Mouse (Mus musculus): Measurements from ENCODE around the gene P3h3. TPM values are rescaled to one million over a fixed set of nuclear protein-coding genes. Genes with fewer than 3 reads are reported as not detected.
"Not testable (repeated sequence)": the region's sequence is repeated elsewhere in the genome, so short reads cannot be mapped to it uniquely, and the experiment has no call there.

The P3h3 gene
- polyA plus RNA-seq, 1 experiment from 2014 or later, result 62.3 TPM

DNA sequence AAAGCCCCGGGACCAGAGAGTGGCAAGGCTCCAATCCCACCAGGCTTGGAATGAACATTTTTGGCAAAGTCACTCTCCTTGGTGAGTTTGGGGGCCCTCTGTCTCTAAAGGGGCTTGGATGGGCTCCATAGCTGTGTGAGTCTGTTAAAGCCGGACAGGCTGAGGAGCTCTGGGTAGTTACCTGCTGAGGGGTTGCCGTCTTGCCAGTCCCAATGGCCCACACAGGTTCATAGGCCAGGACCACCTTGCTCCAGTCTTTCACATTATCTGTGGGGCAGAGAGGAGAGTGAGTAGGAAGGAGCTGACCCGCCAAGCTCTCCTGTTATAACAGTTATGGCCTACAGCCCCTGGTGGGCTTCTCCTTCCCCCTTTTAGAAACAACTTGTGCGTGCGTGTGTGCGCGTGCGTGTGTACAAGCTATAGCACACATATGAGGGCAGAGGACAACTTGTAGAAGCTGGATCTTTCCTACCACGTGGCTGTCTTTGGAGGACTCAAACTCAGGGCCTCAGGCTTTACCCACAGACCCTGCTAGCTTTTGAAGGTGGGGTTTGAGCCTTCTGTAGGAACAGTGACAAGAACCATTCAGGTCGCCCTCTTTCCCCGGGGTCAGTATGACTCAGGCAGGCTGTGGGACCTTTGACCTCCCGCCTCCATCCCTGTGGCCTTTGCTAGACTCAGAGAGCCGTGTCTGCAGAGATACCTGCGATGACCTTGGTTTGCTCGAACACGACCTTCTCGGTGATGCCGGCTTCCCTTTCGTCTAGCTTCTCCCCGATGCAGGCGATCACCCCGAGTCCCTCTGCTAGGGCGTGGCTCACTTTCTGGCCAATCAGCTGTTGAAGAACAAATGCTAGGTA is 45.6 kb downstream of the P3h3 start:
- Histone ChIP-seq H3K4me3 (peak overlapping the region; percentile 70), H3K9ac (no peak overlapping the region), H3K4me2 (peak overlapping the region; percentile 72), H3K9me3 (no peaks in the 10 kb centered on the region), H3K36me3 (peaks cover 45% of the 10 kb centered on the region), H3K27me3 (no peaks in the 10 kb centered on the region), H3K27ac (peak overlapping the region; percentile 96), H3K4me1 (peaks cover 53% of the 10 kb centered on the region)
- no peak for ATAC-seq (ENCODE audit: insufficient number of reproducible peaks, low FRiP score, low TSS enrichment, low read depth)
- WGBS, result 76% methylated on average over 24 of the region's 24 CpGs

- Histone ChIP-seq H3K9me3 (no peaks in the 10 kb centered on the region), H3K27me3 (no peaks in the 10 kb centered on the region), H3K4me3 (no peak overlapping the region), H3K36me3 (peaks cover 39% of the 10 kb centered on the region), H3K4me2 (no peak overlapping the region), H3K9ac (no peak overlapping the region), H3K27ac (peak overlapping the region; percentile 96; the same call in 1 of the 2 replicates), H3K4me1 (peaks cover 57% of the 10 kb centered on the region)
- ATAC-seq (ENCODE audit: insufficient number of reproducible peaks, low FRiP score, low TSS enrichment, low read depth), result no peak
- WGBS, result 68% methylated on average over 4 of the region's 4 CpGs
Observed at GRCm38 (mm10) chr6:124811403-124811665, 46.2 kb downstream of the P3h3 start.

- H3K9ac ChIP-seq; H3K27me3 ChIP-seq; H3K4me2 ChIP-seq; H3K27ac ChIP-seq; ATAC-seq (ENCODE audit: insufficient number of reproducible peaks, low FRiP score, low TSS enrichment, low read depth); H3K9me3 ChIP-seq: not testable (repeated sequence)
- Histone ChIP-seq H3K36me3 (peaks cover 34% of the 10 kb centered on the region), H3K4me1 (peaks cover 62% of the 10 kb centered on the region), H3K4me3 (peak overlapping the region; percentile 61; the same call in 1 of the 2 replicates)
- 78% methylated on average over 11 of the region's 11 CpGs for WGBS
Observed at GRCm38 (mm10) chr6:124810566-124811402, 46.8 kb downstream of the P3h3 start.

- peak overlapping the region; percentile 95 for H3K4me2 ChIP-seq
- H3K36me3 ChIP-seq, result peaks cover 28% of the 10 kb centered on the region
- no peaks in the 10 kb centered on the region for H3K9me3 ChIP-seq
- H3K4me3 ChIP-seq, result peak overlapping the region; percentile 61
- H3K9ac ChIP-seq, result peak overlapping the region; percentile 58; the same call in 1 of the 2 replicates
- ATAC-seq (ENCODE audit: insufficient number of reproducible peaks, low FRiP score, low TSS enrichment, low read depth), result no peak
- peaks cover 63% of the 10 kb centered on the region for H3K4me1 ChIP-seq
- WGBS, result 49% methylated on average over 14 of the region's 14 CpGs
- peak overlapping the region; percentile 94 for H3K27ac ChIP-seq
- no peaks in the 10 kb centered on the region for H3K27me3 ChIP-seq
Observed at GRCm38 (mm10) chr6:124809775-124810538, 47.6 kb downstream of the P3h3 start.

DNA sequence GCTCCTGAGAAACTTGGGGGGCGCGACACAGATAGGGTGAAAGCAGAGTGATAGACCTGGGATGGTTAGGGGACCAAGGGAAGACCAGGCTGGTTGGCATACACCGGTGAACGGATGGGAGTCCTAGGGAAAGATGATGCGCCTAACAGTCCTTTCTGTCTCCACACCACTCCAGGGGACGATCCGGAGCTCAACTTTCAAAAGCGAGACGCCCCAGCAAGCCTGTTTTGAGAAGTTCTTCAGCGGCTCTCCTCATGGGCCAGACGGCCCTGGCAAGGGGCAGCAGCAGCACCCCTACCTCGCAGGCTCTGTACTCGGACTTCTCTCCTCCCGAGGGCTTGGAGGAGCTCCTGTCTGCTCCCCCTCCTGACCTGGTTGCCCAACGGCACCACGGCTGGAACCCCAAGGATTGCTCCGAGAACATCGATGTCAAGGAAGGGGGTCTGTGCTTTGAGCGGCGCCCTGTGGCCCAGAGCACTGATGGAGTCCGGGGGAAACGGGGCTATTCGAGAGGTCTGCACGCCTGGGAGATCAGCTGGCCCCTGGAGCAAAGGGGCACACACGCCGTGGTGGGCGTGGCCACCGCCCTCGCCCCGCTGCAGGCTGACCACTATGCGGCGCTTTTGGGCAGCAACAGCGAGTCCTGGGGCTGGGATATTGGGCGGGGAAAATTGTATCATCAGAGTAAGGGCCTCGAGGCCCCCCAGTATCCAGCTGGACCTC is 48.3 kb downstream of the P3h3 start:
- under 1% methylated on average over 35 of the region's 35 CpGs for WGBS
- no peaks in the 10 kb centered on the region for H3K27me3 ChIP-seq
- H3K9me3 ChIP-seq, result no peaks in the 10 kb centered on the region
- peak overlapping the region; percentile 58 for H3K9ac ChIP-seq
- peak overlapping the region; percentile 61 for H3K4me3 ChIP-seq
- H3K36me3 ChIP-seq, result peaks cover 26% of the 10 kb centered on the region
- peak; percentile 1; the same call in 1 of the 2 replicates for ATAC-seq (ENCODE audit: insufficient number of reproducible peaks, low FRiP score, low TSS enrichment, low read depth)
- peak overlapping the region; percentile 95 for H3K4me2 ChIP-seq
- peaks cover 57% of the 10 kb centered on the region for H3K4me1 ChIP-seq
- H3K27ac ChIP-seq, result peak overlapping the region; percentile 94

GRCm38 (mm10) chr6:124808358-124809012 is 49.1 kb downstream of the P3h3 start, which contains the start of gene Spsb2:
TSS of gene Spsb2 (plus strand) at chr6:124808661.
- H3K4me1 ChIP-seq, result peaks cover 55% of the 10 kb centered on the region
- WGBS, result 4% methylated on average over 29 of the region's 29 CpGs

GRCm38 (mm10) chr6:124807986-124808357 is 49.6 kb downstream of the P3h3 start:
- WGBS, result 76% methylated on average over 6 of the region's 6 CpGs
- no peak overlapping the region for H3K9ac ChIP-seq
- H3K4me3 ChIP-seq, result peak overlapping the region; percentile 61
- peak overlapping the region; percentile 95 for H3K4me2 ChIP-seq
- peak overlapping the region; percentile 94 for H3K27ac ChIP-seq
- peaks cover 26% of the 10 kb centered on the region for H3K36me3 ChIP-seq
- H3K9me3 ChIP-seq, result no peaks in the 10 kb centered on the region
- ATAC-seq (ENCODE audit: insufficient number of reproducible peaks, low FRiP score, low TSS enrichment, low read depth), result no peak
- no peaks in the 10 kb centered on the region for H3K27me3 ChIP-seq
- peaks cover 55% of the 10 kb centered on the region for H3K4me1 ChIP-seq

More at GRCm38 (mm10) chr6:124808358-124809012, 49.1 kb downstream of the P3h3 start, which contains the start of gene Spsb2:
- H3K4me3 ChIP-seq, result peak within 1 kb of the TSS; percentile 61
- H3K36me3 ChIP-seq, result peaks cover 26% of the 10 kb centered on the region
- no peaks in the 10 kb centered on the region for H3K27me3 ChIP-seq
- H3K27ac ChIP-seq, result peak within 1 kb of the TSS; percentile 94
- peak within 1 kb of the TSS; percentile 58 for H3K9ac ChIP-seq
- H3K4me2 ChIP-seq, result peak within 1 kb of the TSS; percentile 95
- H3K9me3 ChIP-seq, result no peaks in the 10 kb centered on the region
- peak; percentile 51; the same call in 1 of the 2 replicates for ATAC-seq (ENCODE audit: insufficient number of reproducible peaks, low FRiP score, low TSS enrichment, low read depth)

GRCm38 (mm10) chr6:124807366-124807765 is 50.2 kb downstream of the P3h3 start:
- H3K27ac ChIP-seq, result no peak overlapping the region
- no peak for ATAC-seq (ENCODE audit: insufficient number of reproducible peaks, low FRiP score, low TSS enrichment, low read depth)
- H3K4me3 ChIP-seq, result no peak overlapping the region
- no peaks in the 10 kb centered on the region for H3K27me3 ChIP-seq
- no peak overlapping the region for H3K9ac ChIP-seq
- WGBS, result 78% methylated on average over 4 of the region's 4 CpGs
- H3K9me3 ChIP-seq, result no peaks in the 10 kb centered on the region
- peaks cover 23% of the 10 kb centered on the region for H3K36me3 ChIP-seq
- H3K4me2 ChIP-seq, result no peak overlapping the region
- peaks cover 49% of the 10 kb centered on the region for H3K4me1 ChIP-seq

- peaks cover 15% of the 10 kb centered on the region for H3K36me3 ChIP-seq
- H3K27ac ChIP-seq, result peak overlapping the region; percentile 94
- H3K27me3 ChIP-seq, result no peaks in the 10 kb centered on the region
- no peak overlapping the region for H3K9ac ChIP-seq
- no peak for ATAC-seq (ENCODE audit: insufficient number of reproducible peaks, low FRiP score, low TSS enrichment, low read depth)
- H3K4me1 ChIP-seq, result peaks cover 41% of the 10 kb centered on the region
- no peaks in the 10 kb centered on the region for H3K9me3 ChIP-seq
- H3K4me3 ChIP-seq, result peak overlapping the region; percentile 51
- H3K4me2 ChIP-seq, result peak overlapping the region; percentile 70
- 69% methylated on average over 7 of the region's 7 CpGs for WGBS
Observed at GRCm38 (mm10) chr6:124806446-124807140, 51.0 kb downstream of the P3h3 start.
